Mouse (Mus musculus) testis, adult 2 months (tissue): ENCODE data around the gene Anapc15.

Experiments used
- CTCF ChIP-seq: fragments of 200-500 bp; IDR thresholded peaks from 2 replicates; pipeline ENCODE4 v1.5.1; 2012; ENCODE audit warnings: low read depth, mild to moderate bottlenecking, inconsistent platforms, low read length, moderate library complexity; ENCODE audit not compliant: control insufficient read depth, insufficient read depth, insufficient replicate concordance
- POLR2A ChIP-seq: fragments of 200-500 bp; IDR thresholded peaks from 2 replicates; pipeline ENCODE4 v1.6.1; 2012; ENCODE audit warnings: low read depth, mild to moderate bottlenecking, inconsistent platforms, low read length, moderate library complexity; ENCODE audit not compliant: control insufficient read depth

GRCm38 (mm10) chr7:101870629-101871028 is 7.1 kb downstream of the Anapc15 start, which contains the start of gene Folr1:
- TF ChIP-seq POLR2A (no peak), CTCF (no peak)
